Mouse (Mus musculus): ENCODE data around the gene Anpep.

GRCm38 (mm10) chr7:79900753-79901152 lies 39.9 kb upstream of the Anpep start:
- peak; percentile 90 to 94 for TF ChIP-seq EP300 (IDR thresholded peaks at IDR 0.05; ENCODE audit: low read depth in 1 of 2, low read length in 2 of 2)
- TF ChIP-seq MYC (IDR thresholded peaks at IDR 0.05; ENCODE audit: low read depth, low read length): peak; percentile 72; the same call in 1 of the 2 replicates
- TF ChIP-seq GATA1 (IDR thresholded peaks at IDR 0.05; ENCODE audit: low read depth, low read length): peak; percentile 72
- TF ChIP-seq TBP (IDR thresholded peaks at IDR 0.05; ENCODE audit: low read depth, low read length): peak; percentile 67; the same call in 1 of the 2 replicates
- TF ChIP-seq CTCF (IDR thresholded peaks at IDR 0.05 in 2 of 3, conservative IDR thresholded peaks at IDR 0.05 in 1 of 3; ENCODE audit: control insufficient read depth in 1 of 3, insufficient read depth in 1 of 3, low read depth in 2 of 3, low read length in 3 of 3, poor library complexity in 1 of 3, severe bottlenecking in 1 of 3): no peak
- peak in 1 of 2 experiments; percentile 24; a peak in 1 of 4 replicates for TF ChIP-seq POLR2A (IDR thresholded peaks at IDR 0.05; ENCODE audit: control insufficient read depth in 1 of 2, insufficient read depth in 1 of 2, low read depth in 1 of 2, low read length in 2 of 2, poor library complexity in 1 of 2)
- peak; percentile 53 for TF ChIP-seq TAL1 (IDR thresholded peaks at IDR 0.05; ENCODE audit: low read length)
- TF ChIP-seq SIN3A (IDR thresholded peaks at IDR 0.05; ENCODE audit: low read length): peak; percentile 91
- no peak for TF ChIP-seq CHD2 (IDR thresholded peaks at IDR 0.05; ENCODE audit: low read length)
- no peak for TF ChIP-seq UBTF (IDR thresholded peaks at IDR 0.05; ENCODE audit: borderline replicate concordance, insufficient read depth, low read depth, low read length)
- TF ChIP-seq MAX (IDR thresholded peaks at IDR 0.05; ENCODE audit: low read length): peak; percentile 86
- peak; percentile 80 for TF ChIP-seq ZMIZ1 (IDR thresholded peaks at IDR 0.05; ENCODE audit: low read depth, low read length)
